Mouse (Mus musculus) urinary bladder, postnatal 10 days (tissue): Measurements from ENCODE around the gene Agap1.

Experiments used
- DNase-seq: peaks from one replicate; pipeline ENCODE4 v3.0.0; 2022; ENCODE audit warnings: low spot score

Gene Agap1

DNA sequence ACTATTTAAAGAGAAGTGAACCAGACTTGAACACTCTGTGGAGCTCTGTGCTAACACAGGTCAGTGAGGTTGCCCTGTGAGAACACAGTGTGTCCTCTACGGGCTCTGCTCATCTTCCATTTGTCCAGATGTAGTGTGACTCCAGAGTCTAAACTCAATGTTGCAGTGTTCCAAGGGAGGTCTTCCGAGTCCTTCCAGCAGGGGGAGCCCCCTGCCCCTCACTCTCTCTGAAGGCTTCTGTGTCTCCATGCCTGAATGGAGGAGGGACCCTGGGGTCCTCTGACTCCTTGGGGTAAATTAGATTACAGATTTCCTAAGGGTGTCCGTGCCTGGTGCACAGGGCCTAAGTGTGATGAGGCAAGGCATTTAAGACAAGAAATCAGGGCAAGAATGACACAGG lies 302.9 kb downstream of the Agap1 start:
- DNase-seq, result no peak

DNA sequence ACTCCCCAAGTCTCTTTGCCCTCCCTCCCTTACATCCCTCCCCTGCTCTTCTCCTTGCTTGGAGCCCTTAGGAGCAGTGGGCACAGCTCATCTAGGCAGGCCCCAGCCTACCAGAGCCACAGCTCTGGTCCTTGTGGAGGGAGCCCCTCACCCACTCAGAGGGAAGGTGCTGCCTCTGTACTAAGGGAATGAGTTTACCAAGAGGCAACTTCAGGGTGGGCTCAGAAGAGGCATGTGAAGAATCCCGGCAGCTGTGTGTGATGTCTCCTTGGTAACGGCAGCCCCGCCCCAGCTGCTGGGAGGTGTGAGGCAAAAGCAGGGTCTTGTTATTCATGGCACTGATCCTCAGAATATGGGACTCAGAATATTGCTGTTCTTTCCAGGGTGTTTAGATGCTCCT lies 309.3 kb downstream of the Agap1 start:
- no peak for DNase-seq

DNA sequence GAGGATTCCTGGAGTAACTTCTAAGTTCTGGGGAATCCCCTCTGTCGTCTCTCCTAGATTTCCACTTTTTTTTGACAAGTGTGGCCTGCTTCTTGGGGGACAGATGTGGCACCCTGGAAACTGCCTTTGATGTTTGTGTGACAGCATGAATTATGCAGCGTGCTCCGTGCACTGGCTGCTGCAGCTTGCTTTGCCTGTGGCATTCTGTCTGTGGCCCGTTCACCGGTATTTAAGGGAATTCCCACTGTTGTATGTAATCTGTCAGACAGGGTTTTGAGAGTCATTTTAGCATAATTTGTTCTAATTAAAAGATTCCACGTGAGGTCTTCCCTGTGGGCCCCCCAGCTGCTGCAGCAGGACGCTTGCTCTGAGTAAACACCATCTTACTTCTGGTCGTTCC lies 312.3 kb downstream of the Agap1 start:
- no peak for DNase-seq

DNA sequence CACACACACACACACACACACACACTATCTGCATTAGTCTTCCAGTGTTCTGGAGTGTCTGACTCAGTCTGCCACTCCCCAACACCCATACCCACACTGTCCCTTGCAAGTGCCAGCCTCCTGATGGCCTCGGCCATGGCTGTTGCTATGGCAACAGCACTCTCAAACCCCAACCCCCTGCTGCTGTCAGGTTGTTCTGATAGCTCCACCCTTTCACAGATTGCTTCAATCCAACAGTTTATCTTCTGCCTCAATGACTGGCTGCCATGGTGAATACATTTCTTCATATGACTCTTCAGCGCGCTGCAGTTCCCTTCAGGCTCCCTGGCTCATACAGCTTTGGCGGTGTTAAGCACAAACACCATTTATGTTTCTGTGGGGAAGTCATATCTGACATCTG lies 315.0 kb downstream of the Agap1 start:
- DNase-seq, result no peak

DNA sequence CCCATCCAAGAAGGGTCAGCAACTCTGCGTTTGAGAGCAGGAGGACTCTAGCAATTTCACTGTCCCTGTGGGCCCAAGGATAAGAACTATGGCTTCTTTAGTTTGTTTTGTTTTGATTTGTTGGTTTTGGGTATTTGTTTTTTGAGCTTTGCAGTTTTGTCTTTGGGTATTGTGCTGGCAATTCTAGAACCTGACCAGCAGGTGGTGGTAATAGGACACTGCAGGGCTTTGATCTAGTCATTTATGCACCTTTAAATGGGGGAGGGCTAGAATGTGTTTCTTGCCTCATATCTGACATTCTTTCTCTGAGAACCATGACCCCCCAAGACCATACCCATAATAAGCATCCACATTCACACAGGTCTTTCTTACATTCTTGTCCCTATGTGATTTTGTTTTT lies 315.7 kb downstream of the Agap1 start:
- no peak for DNase-seq

DNA sequence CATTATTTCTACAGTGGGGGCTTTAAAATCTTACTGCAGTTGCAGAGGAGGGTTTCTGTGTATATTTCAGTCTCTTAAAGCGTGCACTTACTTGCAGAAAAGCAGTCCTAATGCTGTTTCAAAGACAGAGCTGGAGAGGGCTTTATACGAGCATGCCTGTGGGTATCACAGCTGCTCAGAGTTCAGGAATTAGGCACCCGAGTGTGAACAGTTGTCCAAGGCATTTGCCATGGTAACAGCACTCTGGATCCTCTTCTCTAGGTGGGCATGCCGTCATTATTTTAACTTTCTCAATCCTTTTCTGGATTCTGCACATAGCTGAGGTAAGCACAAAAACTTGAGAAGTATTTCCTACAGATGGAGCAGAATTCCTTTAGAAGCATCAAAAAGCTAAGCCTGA lies 321.1 kb downstream of the Agap1 start:
- no peak for DNase-seq

DNA sequence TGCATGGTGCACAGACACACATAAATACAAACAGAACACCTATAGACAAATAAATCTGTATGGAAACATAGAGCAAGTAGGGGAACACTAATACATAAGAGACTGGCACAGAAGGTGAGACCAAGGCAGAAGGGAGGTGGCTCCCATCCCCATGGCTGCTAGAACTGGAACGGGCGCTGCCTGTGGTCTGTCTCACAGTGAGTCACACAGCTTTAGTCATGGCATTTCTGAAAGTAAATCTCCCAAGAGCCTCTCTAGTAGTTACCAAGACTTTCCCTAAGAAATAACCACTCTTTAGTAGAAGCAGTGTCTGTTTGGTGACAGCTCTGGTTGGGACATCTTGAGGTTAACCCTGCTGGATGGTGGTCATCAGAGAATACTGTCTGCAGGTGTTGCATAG lies 326.1 kb downstream of the Agap1 start:
- no peak for DNase-seq

DNA sequence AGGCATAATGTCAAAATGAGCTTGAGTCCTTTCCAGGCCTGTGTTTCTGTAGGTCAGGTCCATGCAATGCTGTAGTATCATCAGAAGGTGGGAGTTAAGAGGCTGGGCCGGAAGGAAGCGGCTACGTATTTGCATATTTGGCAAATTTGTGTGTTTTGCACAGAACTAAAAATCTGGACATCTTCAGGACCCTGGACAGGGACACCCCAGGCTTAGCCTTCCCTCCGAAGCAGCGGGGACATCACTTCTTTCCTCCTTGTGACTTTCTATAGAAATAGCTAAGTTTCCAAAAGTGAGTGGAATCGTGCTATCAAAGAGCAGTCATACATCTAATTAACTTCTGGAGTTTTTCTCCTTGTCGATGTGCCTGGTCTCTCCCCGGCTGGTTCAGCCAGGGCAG lies 327.3 kb downstream of the Agap1 start:
- DNase-seq, result no peak

DNA sequence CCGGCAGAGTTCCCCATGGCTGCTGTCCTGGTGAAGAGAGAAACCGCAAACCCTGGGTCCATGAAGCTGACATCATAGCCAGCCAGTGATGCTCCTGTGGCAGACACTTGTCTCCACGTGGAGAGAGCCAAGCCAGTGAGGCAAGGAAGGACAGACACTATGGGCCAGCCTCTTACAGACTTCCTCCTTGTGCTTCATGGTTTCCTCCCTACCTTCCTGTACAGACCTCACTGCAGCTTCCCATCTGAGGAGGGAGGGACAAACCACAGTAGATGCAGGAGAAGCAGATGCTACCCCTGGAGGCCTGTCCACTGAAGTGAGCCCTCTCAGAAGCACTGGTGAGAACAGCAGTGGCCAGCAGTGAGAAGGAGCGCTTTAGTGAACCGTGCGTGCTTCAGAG lies 332.2 kb downstream of the Agap1 start:
- no peak for DNase-seq

DNA sequence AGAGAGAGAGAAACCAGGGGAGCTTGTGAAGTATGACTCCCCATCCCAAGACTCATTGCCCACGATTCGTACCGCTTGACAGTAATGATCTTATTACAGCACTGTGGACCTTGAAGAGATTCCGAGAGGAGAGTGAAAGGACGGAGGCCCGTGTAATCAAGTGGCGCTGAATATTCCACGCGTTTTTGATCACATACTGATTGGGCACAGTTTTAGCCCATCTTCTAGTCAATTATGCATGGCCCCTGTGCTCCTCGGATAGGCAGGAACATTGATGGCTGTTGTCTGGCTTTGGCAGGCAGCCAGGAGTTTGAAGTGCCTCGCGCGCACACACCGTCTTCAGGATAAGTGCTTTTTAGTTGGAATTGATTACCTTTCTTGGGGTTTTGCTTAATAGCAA lies 344.1 kb downstream of the Agap1 start:
- DNase-seq, result no peak

DNA sequence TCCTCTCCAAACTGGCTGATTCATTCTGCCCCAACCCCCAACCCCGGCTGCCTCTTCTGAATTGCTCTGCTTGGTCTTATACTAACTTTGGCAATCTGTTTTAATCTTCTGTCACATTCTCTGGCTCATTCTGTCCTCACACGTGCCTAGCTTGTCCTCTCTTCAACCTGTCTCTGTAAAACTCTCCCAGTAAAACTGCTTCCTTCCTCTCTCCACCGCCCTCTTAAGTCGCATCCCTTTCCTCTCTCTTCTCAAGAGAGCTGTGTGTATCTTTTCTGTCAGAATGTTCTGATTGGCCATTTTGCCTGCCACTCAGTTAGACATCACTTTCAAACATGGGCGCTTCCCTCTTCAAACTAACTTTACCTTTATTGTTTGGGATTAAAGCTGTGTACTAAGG lies 346.9 kb downstream of the Agap1 start:
- no peak for DNase-seq

DNA sequence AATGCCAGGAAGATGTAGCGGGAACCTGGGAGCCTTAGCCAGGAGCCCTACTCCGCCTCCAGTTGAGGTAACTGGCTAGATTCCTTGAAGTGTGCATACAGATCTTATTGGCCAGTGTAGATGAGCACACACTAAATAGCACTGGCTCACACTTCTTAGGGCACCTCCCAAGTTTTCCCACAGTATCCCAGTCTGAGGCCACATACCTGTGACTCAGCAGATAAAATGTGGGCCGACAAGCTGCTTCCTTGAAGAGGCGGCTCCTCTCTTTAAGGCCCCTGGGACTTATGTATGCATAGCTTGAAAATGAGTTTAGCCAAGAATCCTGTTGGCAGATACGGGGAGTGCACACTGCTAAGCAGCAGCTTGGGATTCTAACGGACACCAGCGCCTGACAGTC lies 350.4 kb downstream of the Agap1 start:
- no peak for DNase-seq

DNA sequence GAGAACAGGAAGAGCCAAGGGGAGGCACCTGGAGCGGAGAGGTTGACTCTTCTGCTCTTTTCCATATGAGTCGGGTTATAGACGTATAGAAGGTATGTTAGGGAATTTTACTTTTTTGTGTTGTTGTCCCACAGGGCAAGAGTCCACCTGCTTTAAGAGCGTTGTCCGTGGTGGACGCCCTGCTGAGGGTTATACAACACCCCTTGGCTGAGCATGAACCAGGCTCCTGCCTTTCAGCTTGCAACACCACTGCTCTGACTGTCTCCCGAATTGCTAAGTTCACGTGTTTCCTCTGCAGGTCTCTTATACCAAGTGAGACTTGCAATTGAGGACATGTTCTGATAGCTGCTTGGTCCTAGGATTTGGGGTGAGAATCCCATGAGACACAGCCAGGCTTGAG lies 358.2 kb downstream of the Agap1 start:
- no peak for DNase-seq

DNA sequence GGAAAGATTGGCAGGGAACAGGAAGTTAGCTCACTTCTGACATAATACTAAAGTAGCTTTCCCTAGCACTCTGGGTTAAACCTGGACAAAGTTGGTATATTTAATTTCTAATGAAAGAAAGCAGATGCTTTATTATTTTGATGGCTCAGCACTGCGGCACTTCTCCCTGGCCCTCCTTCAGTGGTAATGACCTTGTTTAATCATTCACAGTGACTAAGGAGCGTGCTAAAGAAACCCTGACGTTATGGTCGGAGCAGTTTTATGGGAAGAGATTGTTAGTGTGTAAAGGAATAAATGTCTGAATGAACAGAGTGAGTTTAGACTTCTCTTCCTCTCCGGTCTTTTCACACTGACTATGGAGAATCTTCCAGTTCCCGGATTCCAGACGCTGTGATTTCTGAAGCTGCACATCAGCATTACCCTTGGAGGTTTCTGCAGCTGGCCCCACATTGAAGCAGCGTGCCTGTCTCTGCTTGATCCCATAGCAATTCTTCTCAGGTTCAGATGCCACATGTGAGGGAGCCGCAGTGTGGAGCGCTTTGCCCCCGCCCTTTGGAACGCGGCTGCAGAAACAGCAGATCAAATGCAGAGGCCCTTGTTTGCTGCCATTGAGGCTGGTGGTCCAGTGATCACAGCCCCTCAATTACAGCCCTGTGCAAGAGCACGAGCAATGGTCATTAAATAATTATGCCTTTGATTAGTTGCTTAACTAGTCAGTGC lies 362.0 kb downstream of the Agap1 start:
- no peak for DNase-seq

DNA sequence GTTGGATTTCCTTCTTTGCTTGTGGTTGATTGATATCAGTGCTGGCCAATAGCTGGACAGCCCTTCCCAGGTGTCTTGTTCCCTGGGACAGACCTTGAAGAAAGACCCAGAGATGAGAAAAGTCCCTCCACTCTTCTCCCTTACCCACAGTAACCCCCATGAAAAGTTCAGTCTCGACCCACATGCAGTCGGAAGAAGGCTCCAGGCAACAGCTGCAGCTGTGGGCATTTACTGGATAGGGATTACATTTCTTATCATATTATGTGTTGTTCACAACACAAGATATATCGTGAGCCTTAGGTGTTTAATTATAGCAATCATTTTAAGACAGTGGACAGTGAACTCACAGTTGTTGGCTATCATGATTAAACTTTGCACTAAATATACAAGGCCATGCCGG lies 367.2 kb downstream of the Agap1 start:
- no peak for DNase-seq

DNA sequence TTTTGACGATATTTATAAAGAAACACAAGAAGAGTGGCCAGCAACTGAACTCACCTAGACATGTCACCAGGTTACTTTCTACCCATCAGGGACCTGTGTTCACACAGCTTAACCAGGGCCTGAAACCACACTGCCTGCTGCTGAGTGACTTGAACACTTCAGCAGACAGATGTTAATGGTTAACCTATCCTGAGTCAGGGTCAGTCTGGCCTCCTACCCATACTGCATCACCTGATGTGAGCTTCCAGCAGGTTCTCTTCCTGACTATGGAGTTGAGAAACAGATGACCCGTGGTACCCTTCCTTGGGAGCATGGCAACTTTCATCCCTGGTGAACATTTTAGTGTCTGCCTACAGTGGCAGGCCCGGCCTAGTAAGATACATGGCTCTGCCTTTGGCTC lies 367.8 kb downstream of the Agap1 start:
- no peak for DNase-seq

DNA sequence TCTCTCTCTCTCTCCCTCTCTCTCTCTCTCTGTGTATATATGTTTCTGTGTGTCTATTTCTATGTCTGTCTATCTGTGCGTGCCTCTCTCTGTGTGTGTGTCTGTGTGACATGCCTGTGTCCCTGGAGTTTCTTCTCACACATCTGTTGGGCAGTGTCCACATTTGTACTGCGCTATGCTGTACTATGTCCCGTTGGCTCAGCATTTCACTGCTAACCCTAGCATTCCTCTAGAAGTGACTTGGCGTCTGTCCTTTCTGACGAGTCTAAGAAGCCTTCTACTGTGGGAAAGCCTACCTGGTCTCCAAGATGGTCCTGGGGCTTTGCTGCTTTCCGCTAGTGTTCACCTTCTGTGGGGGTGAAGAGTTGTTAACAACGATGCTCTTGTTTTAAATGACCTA lies 368.4 kb downstream of the Agap1 start:
- DNase-seq, result no peak

DNA sequence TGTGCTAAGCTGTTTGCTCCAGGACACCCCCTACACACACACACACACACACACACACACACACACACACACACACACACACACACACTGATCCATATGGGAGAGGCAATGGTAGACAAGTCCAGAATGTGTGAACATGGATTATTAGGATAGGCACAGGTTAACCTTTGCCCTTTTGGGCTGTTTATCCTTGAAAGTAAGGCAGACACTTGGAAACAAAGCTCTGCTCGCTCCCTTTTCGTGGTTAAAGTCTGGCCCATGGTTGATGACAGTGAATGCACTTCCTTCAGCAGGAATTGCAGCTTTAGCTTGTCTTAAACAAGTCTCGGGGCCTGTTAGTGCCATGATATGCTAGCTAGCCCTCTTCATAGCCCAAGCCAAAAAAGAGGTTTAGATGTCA lies 372.4 kb downstream of the Agap1 start:
- DNase-seq, result no peak

DNA sequence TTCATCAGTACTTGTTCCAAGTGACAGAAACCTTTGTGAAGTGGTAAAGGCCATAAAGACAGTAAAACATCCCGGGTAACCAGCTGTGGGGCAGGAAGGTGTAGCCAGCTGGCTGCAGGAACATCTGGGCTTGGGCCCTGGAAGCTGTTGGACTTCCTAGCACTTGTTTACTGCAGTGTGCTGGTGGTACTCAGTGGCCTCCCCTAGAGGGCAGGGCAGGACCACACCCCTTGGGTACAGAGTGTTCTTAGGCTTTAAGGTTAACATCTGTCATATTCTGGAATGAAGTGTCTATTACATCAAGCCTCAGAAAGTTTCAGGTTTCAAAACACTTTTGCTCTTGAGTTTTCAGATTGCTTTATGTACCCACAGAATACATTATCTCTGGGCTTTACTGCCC lies 376.5 kb downstream of the Agap1 start:
- DNase-seq, result no peak

DNA sequence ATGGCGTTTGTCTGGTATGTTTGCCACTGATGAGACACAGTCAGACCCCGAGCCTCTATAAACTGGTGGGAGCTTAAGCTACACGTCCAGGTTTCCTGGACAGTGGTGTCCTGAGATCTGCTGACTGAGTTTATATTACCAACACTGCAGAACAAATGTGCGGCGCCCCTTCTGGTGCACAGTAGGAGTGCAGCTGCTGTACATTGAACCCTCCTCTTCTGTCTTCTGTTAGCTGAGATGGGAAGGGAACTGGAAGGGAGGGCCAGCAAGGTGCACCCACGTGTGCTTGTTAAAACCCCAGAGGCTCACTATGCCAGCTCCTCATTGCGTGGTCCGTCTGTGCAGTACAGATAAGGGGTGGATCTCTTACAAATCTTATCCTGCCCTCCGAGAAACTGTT lies 389.5 kb downstream of the Agap1 start:
- DNase-seq, result no peak

DNA sequence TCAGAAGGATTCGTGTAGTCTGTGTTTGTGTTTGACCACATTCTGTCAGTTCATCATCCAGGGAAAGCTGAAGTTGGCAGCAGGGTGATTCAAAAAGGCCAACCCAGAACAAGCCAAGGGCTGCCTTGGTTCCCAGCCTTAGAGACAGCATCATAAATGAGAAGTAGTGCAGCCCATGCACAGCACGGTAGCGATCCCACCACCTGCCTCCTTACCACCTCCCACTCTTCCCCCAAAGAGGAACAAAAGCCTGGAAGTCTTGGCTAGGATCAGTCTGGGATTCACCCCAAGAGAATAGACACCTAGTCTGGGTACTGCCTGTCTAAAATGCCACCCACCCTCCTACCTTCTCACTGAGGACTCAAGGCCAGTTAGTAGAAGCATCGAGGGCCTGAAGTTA lies 390.9 kb downstream of the Agap1 start:
- no peak for DNase-seq

DNA sequence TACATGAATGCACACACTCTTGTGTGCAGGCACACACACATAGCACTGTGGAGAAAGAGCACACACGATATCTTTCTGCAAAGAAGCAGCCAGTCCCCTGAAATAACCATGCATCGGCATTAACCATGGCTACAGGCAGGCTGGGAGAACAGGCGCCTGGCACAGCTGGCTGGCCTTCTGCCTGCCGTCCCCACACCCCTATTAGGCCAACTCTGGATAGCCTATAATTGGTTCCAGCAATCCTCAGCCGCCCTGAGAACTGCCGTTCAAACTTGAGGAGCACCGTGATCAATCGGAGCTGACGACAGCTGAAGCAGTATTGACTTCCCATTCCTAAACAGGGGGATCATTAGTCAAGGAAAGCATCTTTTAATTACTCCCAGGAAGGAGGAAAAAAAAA lies 391.5 kb downstream of the Agap1 start:
- no peak for DNase-seq

DNA sequence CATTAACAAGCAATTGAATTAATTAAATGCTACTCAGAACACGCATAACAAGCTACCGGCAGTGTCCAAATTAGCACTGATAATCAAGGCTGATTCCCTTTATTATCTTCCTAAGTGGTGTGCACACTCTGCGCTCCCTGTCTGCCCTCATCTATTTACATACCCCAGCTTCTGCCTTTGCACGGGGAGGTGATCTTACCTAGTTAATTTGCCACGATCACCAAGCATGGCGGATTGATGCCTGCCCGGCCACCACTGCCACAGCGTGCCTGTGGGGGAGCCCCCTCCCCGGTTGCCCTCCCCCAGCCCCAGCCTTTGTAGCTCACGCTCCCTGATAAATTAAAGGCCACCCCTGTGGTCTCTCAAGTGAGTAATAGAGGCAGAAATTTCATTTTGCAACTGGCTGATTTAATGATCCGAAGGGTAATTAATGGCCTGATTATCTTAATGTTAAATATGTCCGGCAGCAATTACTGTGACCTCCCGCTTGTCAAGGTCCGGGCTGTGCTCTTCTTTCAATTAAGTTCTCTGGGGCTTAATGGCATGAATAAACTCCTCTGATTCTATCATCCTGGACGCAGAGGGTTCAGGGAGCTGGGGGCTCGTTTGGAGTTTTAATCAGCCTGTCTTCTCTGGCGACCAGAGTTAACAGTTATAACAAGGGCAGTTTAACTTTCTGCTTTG lies 393.9 kb downstream of the Agap1 start:
- no peak for DNase-seq

DNA sequence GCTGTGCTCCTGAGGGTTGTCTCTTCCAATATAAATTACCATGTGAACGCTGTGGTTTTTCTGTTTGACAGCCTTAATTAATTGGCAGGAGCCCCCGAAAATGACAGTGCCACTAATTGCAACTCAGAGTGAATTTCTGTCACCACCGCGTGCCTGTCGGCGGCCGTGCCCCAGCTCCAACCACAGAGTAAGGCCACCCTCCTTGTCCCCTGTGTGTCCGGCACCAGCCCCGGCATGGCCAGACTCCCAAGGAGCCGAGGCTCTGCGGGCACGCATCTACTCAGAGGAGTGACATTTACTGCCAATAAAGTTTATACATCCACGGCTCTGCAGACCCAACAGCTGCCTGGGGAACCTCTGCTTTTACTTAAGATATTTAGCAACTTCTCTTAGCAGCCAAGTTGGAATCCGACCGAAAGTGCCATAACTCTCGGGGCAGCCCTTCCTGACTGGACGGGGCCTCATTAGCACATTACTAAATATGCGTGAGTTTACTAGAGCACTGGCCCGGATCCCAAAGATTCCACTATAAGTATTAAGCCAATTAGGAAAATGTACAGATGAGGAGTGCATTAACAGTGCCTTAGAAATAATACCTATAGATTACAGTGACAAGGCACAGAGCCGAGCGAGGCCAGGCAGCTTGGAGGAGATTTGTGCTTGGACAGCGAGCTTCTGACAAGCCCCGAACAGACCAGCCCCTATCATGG lies 394.7 kb downstream of the Agap1 start:
- no peak for DNase-seq
